Mouse (Mus musculus): ENCODE measurements around the gene Gast.

GRCm38 (mm10) chr11:100301292-100301691, 32.9 kb upstream of the Gast start:
- TF ChIP-seq CTCF (IDR thresholded peaks at IDR 0.05; ENCODE audit: insufficient read depth, low read length) = no peak
- no peak for TF ChIP-seq POLR2A (IDR thresholded peaks at IDR 0.05; ENCODE audit: borderline replicate concordance, extremely low read depth, low read depth, low read length)

Measured in lung, adult 2 months (tissue).